Mouse (Mus musculus): ENCODE results near the gene Lonrf2.
A peak's percentile ranks its signal among the peaks of the same experiment; 100 is the strongest.

The Lonrf2 gene

DNA sequence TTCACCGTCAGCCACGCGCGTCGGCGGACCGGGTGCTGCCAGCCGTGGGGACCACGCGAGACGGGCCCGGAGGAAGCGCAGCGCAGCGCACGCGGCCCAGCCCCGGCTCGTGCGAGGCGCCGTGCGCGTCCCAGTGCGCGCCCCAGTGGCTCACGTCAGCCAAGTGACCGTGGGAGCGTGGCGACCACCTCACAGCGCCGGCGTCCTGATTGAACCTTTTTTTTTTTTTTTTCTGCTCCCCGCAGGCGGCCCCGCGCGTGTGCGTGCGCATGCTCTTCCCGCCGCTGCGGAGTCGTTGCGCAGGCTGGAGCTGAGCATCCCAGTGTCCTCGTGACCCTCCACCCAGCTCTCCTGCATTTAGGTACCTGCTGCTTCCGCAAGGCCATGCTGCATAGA lies at the start of gene Lonrf2:
Gene Lonrf2, minus strand, starts transcription at position 235 of the 396 bp plus-strand sequence.
- peak in 1 of 2 experiments; percentile 4 for DNase-seq (ENCODE audit: low spot score in 2 of 2)

- no peak for DNase-seq (ENCODE audit: low spot score in 2 of 2)
These were observed 49.4 kb upstream of the Lonrf2 start for GRCm38 (mm10) chr1:38885956-38886355.

DNA sequence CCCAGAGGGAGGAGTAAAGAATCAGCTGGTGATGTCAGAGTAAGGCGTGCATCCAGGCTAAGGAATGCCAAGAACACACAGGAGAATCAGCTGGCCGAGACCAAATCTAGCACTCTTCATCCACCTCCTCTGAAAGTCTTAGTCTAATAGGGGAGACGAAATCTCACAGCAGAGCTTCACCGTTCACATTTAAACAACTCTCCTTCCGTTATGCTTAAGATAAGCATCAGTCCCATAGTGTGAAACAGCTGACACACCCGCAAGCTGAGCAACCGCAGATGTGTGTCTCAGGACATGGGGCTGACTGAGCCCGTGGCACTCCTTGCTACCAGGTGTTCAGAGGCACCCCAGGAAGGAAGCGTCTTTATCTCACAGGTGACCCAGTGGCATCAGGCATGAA lies 47.3 kb upstream of the Lonrf2 start:
- no peak for DNase-seq (ENCODE audit: low spot score in 2 of 2)

GRCm38 (mm10) chr1:38882746-38883145 lies 46.2 kb upstream of the Lonrf2 start:
- DNase-seq (ENCODE audit: low spot score in 2 of 2), result no peak

DNA sequence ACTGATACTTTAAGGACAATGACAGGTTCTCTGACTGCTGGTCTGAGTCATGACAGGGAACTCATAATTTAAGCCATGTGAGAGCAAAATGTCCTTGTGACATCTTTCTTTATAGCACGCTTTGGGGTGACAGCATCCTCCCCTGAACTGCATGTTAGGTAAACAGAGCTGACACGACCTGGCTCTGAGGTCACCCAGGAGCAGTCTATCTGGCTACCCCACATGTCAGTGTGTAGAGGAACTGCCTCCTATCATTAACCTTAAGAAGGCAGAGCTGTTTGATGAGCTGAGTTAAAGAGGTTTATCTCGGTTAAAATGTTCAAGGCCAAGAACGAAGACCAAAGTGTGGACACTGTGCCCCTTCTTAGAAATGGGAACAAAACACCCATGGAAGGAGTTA lies 44.9 kb upstream of the Lonrf2 start:
- no peak for DNase-seq (ENCODE audit: low spot score in 2 of 2)

GRCm38 (mm10) chr1:38876671-38877382 lies 40.3 kb upstream of the Lonrf2 start:
- DNase-seq (ENCODE audit: low spot score in 2 of 2), result no peak

DNA sequence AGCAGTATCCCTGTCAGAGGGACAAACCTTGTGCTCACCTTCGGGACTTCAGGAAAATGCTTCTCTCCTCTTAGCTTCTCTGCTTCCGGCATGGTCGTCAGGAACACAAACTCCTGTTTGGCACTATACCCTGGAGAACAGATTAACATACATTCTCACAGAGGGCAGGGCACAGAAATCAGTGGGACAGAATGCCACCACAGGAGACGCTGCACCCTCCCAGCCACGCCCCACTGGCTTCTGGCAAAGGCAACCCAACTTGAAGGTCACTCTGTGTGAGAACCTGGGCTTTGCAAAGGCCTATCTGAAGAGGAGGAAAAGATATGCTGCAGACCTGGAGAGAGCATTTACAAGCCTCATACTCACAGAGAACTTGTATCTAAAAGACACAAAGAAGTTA lies 37.4 kb upstream of the Lonrf2 start:
- no peak for DNase-seq (ENCODE audit: low spot score in 2 of 2)

DNA sequence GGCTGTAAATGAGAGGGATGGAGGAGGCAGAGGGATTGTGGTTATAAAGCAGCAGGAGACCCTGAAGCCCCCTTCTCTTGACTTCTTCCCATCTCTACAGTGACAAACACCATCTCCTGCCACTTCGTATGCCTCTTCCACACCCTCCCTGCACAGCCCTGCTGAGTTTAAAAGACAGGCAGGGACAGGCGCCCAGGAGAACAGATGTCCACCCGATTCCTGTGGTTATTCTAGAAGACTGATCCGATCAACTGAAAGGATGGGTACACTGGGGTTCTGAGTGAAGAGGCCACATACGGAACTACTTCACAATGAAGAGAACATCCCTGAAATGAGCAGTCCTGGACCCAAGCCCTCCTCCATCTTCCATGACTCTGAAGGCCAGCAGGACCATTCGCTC lies 35.3 kb upstream of the Lonrf2 start:
- no peak for DNase-seq (ENCODE audit: low spot score in 2 of 2)

- DNase-seq (ENCODE audit: low spot score in 2 of 2), result no peak
These were observed 33.1 kb upstream of the Lonrf2 start for GRCm38 (mm10) chr1:38869398-38870195.

DNA sequence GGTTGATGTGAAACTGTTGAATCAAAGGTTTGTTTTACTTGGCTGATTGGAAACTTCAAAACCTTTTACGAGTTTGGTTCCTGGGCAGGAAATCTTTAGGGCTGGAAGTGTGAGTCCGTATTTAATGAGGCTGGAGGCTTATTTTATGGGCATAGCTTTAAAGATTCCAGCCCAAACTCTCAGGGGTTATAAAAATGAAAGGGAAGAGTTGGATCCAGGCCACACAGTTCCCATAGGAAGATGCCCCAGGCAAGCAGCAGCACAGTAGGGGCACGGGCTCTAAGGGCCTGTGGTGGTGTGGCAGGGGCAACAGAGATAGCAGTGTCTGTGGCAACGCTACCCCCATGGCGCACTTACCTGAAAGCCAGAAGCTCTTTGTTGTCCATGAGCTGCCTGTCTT lies 29.7 kb upstream of the Lonrf2 start:
- DNase-seq (ENCODE audit: low spot score in 2 of 2), result no peak

DNA sequence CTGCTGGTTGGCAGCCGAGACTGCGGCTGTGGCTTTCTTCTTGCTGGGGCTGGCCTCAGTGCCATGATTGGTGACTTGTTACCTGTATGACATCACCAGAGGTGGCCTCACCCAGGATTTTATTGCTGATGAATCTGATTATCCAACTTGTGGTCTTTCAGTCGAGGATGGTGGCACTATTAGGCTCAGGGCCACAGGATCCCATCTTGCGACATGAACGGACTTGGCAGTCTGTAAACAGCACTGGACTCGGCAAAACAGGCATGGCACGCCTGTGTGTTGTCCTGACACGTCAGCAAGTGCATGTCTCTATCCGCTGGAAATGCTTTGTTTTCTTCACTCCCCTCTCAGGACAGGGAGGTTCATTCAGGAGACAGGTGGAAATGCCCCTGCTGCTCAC lies 27.8 kb upstream of the Lonrf2 start:
- peak; percentile 52 to 75 for DNase-seq (ENCODE audit: low spot score in 2 of 2)

- no peak for DNase-seq (ENCODE audit: low spot score in 2 of 2)
These were observed 25.7 kb upstream of the Lonrf2 start for GRCm38 (mm10) chr1:38862213-38862612.

DNA sequence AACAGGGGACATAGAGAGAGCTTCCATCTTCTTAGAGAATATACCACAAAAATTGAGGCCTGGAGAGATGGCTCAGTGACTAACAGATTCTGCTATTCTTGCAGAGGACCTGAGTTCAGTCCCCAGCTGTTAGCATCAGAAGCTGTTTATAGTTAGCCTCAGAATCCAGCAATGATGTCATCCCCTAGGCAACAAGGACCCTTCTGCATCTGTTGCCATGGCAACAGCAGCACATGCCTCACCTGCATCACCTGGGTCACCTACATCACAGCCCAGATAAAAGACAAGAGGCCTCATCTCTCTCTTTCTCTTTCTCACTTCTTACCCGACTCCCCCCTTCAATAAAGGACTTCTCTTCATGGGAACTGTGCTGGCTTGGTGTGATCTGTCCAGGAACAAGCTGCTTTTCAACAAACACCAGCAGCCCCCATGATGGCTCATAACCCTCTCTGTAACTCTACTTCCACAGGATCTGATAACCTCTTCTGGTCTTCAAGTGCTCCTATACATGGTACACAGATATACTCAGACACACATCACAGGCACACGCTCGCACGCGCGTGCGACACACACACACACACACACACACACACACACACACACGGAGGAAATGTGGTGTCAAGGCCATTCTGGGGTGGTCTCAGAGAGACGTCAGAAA lies 24.5 kb upstream of the Lonrf2 start:
- no peak for DNase-seq (ENCODE audit: low spot score in 2 of 2)

DNA sequence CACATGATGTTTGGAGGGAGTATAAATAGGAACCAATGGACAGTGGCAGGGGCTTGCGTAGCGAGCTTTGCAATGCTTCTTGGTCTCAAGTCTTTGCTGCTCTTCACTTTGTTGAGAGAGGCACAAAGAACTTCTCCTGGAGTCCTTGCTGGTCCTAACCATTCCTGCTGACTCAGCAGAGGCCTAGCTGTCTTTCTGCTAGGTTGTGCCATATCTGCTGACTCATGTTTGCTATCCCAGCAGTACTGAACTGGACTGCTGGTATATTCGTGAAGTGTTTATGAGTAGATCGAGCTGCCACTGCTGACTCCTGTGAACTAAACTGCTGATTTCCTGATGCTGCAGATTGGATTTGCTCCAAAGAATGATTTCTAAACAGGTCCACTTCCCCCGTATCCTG lies 23.7 kb upstream of the Lonrf2 start:
- DNase-seq (ENCODE audit: low spot score in 2 of 2), result no peak

- DNase-seq (ENCODE audit: low spot score in 2 of 2), result no peak
These were observed 19.7 kb upstream of the Lonrf2 start for GRCm38 (mm10) chr1:38856196-38856595.

DNA sequence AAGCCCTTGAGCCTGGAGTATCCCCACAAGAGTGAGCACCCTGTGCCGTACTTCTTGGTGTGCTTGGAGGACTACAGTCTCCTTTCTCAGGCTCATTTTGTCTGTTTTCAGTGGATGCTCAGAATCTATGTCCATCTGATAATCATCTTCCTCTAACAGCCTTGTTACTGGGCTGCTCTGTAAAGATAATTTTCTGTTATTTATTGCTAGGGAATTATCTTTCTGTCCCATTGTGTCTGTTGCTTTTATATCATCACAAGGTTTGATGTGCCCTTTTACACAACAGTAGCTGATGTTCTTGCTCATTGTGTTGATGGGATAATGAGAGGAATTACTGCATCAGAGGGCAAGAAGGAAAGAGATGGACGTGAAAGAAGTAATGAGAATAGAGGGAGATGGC lies 15.7 kb upstream of the Lonrf2 start:
- DNase-seq (ENCODE audit: low spot score in 2 of 2), result no peak

GRCm38 (mm10) chr1:38850650-38851049 lies 14.1 kb upstream of the Lonrf2 start:
- no peak for DNase-seq (ENCODE audit: low spot score in 2 of 2)

DNA sequence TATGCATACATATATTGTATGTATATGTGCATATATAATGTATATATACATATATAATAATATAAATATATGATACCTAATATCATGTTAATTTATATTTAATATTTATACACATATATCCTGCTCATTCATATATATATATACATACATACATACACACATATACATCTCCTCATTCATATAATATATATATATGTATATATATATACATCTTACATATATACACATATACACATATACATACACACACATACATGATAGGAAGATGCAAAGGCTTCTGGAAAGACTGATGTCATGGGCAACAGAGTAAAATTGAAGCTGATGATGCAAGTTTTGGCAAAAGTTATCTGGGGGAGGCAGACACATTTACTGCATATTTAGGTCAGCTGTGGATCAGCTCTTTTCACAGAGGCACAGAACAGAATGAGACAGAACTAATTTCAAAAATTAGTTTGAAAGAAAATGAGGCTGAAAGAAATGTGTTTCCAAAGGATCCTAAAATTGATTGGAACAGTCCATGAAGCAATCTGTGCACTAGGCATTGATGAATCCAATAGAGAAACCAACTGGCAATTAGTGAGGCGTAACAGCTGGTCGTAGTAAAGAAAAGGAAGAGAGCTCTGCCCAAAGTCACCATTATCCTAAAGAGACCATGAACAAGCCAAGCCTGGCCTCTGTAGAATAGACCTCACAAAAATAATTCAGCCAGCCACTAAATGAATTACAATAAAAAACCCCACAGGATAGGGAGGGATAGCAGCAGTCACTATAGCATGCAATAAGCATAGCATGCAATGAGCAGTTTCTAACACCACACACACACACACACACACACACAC lies 12.2 kb upstream of the Lonrf2 start:
- no peak for DNase-seq (ENCODE audit: low spot score in 2 of 2)

DNA sequence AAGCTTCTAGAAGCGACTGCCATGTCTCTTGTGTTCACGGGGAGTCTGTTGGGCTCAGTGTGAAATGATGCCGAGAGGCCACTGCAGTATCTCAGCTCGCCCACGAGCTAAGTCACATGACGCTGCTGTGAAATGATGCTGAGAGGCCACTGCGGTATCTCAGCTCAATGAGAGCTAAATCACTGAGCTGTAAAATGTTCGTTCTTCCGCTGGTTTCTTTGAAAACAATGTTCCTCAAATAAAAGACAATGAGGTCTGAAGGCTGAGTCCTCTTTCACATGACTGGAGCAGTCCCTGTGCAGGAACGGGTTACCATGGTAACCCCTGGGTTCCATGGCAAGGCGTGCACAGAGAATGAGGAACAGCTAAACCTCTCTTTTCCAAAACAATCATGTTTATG lies 11.5 kb upstream of the Lonrf2 start:
- no peak for DNase-seq (ENCODE audit: low spot score in 2 of 2)

DNA sequence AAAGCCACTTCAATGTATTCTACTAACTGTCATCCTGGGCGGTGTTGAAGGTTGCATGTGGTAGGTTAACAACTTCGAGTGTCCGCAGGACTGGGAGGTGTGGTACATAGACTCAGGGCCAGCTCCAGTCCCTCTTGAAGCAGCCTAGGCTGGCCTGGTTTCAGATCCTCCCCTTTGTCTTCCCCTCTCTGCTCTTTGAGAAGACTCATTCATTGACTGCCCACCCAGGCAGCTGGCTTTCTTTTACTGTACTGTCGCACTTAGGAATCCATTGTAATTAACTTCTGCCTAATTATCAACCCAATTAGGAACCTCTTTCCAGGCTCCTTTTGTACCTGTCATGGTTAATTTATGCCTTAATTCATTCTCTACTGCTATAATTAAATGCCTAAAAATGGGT lies 6.8 kb upstream of the Lonrf2 start:
- DNase-seq (ENCODE audit: low spot score in 2 of 2), result no peak

- no peak for DNase-seq (ENCODE audit: low spot score in 2 of 2)
These were observed 6.3 kb upstream of the Lonrf2 start for GRCm38 (mm10) chr1:38842861-38843260.

- no peak for DNase-seq (ENCODE audit: low spot score in 2 of 2)
These were observed 3.4 kb upstream of the Lonrf2 start for GRCm38 (mm10) chr1:38839944-38840343.

All from urinary bladder, adult 18-20 months (tissue).